Mouse (Mus musculus): ENCODE results near the gene Tmtc2. TPM values are rescaled to one million over a fixed set of nuclear protein-coding genes. Genes with fewer than 3 reads are reported as not detected.

Gene Tmtc2
- polyA plus RNA-seq, 1 experiment from 2014 or later: 4.4 TPM

DNA sequence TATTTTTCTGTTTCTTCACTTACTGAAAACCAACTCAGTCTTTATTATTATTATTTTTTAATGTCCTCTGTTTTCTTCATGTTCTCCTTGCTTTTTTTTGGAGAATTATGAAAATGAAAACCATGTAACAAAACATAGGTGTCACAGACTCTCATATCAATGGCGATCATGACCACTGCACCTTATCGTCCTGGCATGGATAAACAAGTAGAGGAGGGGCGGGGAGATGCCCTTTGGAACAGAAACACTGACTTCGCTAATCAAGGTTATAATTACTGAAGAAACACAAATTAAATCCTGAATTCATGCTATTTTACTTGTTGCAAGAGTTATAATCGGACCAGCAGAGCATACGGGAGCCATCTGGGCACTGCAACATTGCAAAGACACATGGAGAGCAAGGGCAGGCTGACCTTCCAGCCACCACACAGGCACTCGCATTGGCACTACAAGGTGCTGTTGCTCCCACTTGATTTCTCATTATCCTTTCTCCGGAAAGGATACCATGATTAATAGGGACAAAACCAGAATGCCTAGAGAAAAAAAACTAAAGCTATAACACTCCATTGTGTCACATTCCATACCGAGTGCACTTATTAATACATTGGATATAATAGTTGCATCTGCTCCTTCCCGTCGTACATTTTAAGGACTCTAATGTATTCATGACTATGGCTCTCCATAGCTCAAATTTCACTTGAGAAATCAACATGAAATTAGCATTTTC, 172.3 kb downstream of the Tmtc2 start:
- Histone ChIP-seq H3K4me2 (no peak overlapping the region), H3K27me3 (ENCODE audit: control insufficient read depth, insufficient read depth, low read length) (no peaks in the 10 kb centered on the region), H3K9ac (ENCODE audit: low read depth, low read length) (no peak overlapping the region), H3K9me3 (replicated peaks; ENCODE audit: control insufficient read depth, low read length) (no peaks in the 10 kb centered on the region), H3K36me3 (ENCODE audit: control insufficient read depth, insufficient read depth, low read length) (no peaks in the 10 kb centered on the region), H3K4me1 (ENCODE audit: control insufficient read depth, insufficient read depth, low read length) (no peaks in the 10 kb centered on the region), H3K27ac (ENCODE audit: low read depth, low read length) (no peak overlapping the region), H3K4me3 (ENCODE audit: low read depth, low read length) (no peak overlapping the region)
- WGBS (ENCODE audit: insufficient replicate concordance): 85% methylated on average over 11 of the region's 11 CpGs
- no peak for ATAC-seq (replicated peaks; ENCODE audit: insufficient number of reproducible peaks, low FRiP score, low TSS enrichment)

DNA sequence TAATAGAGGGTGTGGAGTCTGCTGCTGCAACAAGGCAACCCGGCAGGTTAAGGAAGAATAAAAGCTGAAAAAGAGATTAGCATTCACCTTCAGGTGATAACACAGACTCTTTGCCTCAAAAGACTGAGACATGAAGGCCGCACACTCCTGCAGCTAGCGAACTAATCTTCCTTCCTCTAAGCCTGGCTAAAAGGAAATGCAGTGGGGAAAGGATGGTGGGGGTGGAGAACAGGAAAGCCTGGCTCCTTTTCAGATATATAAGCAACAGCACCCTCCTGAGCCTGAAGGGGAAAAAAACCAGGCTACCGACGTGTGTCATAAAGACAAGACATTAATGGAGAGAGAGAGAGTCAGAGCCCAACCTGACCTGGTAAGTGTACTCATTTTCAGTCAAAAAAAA, 174.9 kb downstream of the Tmtc2 start:
- Histone ChIP-seq H3K4me1 (ENCODE audit: control insufficient read depth, insufficient read depth, low read length) (no peaks in the 10 kb centered on the region), H3K4me2 (no peak overlapping the region), H3K27me3 (ENCODE audit: control insufficient read depth, insufficient read depth, low read length) (no peaks in the 10 kb centered on the region), H3K9ac (ENCODE audit: low read depth, low read length) (no peak overlapping the region), H3K36me3 (ENCODE audit: control insufficient read depth, insufficient read depth, low read length) (no peaks in the 10 kb centered on the region), H3K4me3 (ENCODE audit: low read depth, low read length) (no peak overlapping the region), H3K27ac (ENCODE audit: low read depth, low read length) (no peak overlapping the region), H3K9me3 (replicated peaks; ENCODE audit: control insufficient read depth, low read length) (no peaks in the 10 kb centered on the region)
- ATAC-seq (replicated peaks; ENCODE audit: insufficient number of reproducible peaks, low FRiP score, low TSS enrichment): no peak
- 36% methylated on average over 5 of the region's 5 CpGs for WGBS (ENCODE audit: insufficient replicate concordance)

DNA sequence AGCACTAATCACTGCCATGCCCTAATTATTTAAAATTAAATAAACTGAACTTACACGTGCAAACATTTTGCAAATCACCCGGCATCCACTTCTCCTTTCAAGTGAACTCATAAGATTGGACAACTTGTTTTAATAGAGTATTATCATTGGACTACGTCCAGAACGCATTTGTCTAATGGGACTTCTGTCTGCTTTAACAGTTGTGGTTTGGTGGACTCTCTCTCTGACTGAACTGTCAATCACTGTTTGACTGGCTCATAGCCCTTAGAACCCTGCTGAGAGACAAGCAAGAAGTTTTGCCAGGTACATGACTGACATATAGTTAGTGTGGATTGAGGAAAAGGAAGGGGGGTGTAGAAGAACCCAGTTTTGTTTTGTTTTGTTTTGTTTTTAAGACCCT, 190.2 kb downstream of the Tmtc2 start:
- H3K36me3 ChIP-seq (ENCODE audit: control insufficient read depth, insufficient read depth, low read length): no peaks in the 10 kb centered on the region
- no peak overlapping the region for H3K27ac ChIP-seq (ENCODE audit: low read depth, low read length)
- no peak overlapping the region for H3K9ac ChIP-seq (ENCODE audit: low read depth, low read length)
- no peak overlapping the region for H3K4me3 ChIP-seq (ENCODE audit: low read depth, low read length)
- ATAC-seq (replicated peaks; ENCODE audit: insufficient number of reproducible peaks, low FRiP score, low TSS enrichment): no peak
- H3K4me1 ChIP-seq (ENCODE audit: control insufficient read depth, insufficient read depth, low read length): 0 out of 2 replicates have a peak, but pooled peaks cover 3% of the 10 kb centered on the region
- 68% methylated on average over 4 of the region's 4 CpGs for WGBS (ENCODE audit: insufficient replicate concordance)
- no peak overlapping the region for H3K4me2 ChIP-seq
- H3K27me3 ChIP-seq (ENCODE audit: control insufficient read depth, insufficient read depth, low read length): no peaks in the 10 kb centered on the region
- H3K9me3 ChIP-seq (replicated peaks; ENCODE audit: control insufficient read depth, low read length): no peaks in the 10 kb centered on the region

DNA sequence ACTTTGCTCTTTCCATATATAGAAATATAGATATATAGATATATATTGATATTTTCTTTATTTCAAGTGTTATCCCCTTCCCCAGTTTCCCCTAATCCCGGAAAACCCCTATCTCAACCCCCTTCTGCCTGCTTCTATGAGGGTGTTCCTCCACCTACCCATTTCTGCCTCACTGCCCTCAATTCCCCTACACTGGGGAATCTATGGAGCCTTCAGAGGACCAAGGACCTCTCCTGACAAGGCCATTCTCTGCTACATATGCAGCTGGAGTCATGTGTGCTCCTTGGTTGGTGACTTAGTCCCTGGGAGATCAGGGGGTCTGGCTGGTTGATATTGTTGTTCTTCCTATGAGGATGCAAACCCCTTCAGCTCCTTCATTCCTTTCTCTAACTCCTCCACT, 192.5 kb downstream of the Tmtc2 start:
- no peaks in the 10 kb centered on the region for H3K9me3 ChIP-seq (replicated peaks; ENCODE audit: control insufficient read depth, low read length)
- no peak overlapping the region for H3K4me3 ChIP-seq (ENCODE audit: low read depth, low read length)
- no peak for ATAC-seq (replicated peaks; ENCODE audit: insufficient number of reproducible peaks, low FRiP score, low TSS enrichment)
- H3K4me1 ChIP-seq (ENCODE audit: control insufficient read depth, insufficient read depth, low read length): 0 out of 2 replicates have a peak, but pooled peaks cover 3% of the 10 kb centered on the region
- H3K27me3 ChIP-seq (ENCODE audit: control insufficient read depth, insufficient read depth, low read length): no peaks in the 10 kb centered on the region
- no peaks in the 10 kb centered on the region for H3K36me3 ChIP-seq (ENCODE audit: control insufficient read depth, insufficient read depth, low read length)
- H3K27ac ChIP-seq (ENCODE audit: low read depth, low read length): no peak overlapping the region
- no peak overlapping the region for H3K4me2 ChIP-seq
- no peak overlapping the region for H3K9ac ChIP-seq (ENCODE audit: low read depth, low read length)
- WGBS (ENCODE audit: insufficient replicate concordance): 77% methylated on average over 1 of the region's 1 CpGs

DNA sequence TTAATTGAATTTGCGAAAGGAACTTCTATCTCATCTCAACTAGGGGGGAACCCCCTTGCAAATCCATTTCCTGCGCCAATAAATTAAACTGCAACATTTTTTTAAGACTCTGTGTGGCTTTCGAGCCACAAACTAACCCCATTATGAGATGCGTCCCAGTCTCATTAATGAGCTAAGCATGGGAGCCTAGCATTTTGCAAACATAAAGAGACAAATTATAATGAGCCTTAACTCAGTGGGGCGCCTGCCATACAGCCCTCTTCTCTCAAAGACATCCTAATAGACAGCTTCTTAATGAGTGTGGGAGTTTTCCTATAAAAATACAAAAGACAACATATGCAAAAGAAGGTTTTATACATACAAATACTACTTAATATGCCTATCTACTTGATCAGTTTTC, 193.0 kb downstream of the Tmtc2 start:
- H3K4me1 ChIP-seq (ENCODE audit: control insufficient read depth, insufficient read depth, low read length): 0 out of 2 replicates have a peak, but pooled peaks cover 3% of the 10 kb centered on the region
- no peak overlapping the region for H3K4me3 ChIP-seq (ENCODE audit: low read depth, low read length)
- H3K36me3 ChIP-seq (ENCODE audit: control insufficient read depth, insufficient read depth, low read length): no peaks in the 10 kb centered on the region
- no peaks in the 10 kb centered on the region for H3K27me3 ChIP-seq (ENCODE audit: control insufficient read depth, insufficient read depth, low read length)
- ATAC-seq (replicated peaks; ENCODE audit: insufficient number of reproducible peaks, low FRiP score, low TSS enrichment): no peak
- no peak overlapping the region for H3K4me2 ChIP-seq
- H3K9ac ChIP-seq (ENCODE audit: low read depth, low read length): no peak overlapping the region
- H3K27ac ChIP-seq (ENCODE audit: low read depth, low read length): no peak overlapping the region
- WGBS (ENCODE audit: insufficient replicate concordance): 82% methylated on average over 5 of the region's 5 CpGs
- H3K9me3 ChIP-seq (replicated peaks; ENCODE audit: control insufficient read depth, low read length): no peaks in the 10 kb centered on the region

DNA sequence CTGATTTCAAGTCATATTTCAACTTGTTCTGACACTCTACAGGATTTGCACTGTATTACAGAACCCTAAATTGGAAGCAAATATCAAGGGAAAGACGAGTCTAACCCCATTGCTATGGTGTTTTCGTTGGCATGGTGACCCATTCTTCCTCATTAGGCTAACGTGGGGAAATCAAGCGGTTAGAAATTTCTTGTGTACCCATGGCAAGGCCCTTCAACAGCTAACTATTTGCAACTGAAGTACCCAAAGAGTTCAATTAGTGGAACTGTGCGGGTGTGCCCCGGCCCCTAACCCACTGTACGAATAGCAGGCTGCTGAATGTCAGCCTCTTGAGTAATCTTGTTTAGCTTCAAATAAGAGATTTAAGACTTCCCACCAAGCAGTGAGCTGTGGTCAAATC, 193.7 kb downstream of the Tmtc2 start:
- Histone ChIP-seq H3K9ac (ENCODE audit: low read depth, low read length) (no peak overlapping the region), H3K4me2 (no peak overlapping the region), H3K4me3 (ENCODE audit: low read depth, low read length) (no peak overlapping the region), H3K4me1 (ENCODE audit: control insufficient read depth, insufficient read depth, low read length) (0 out of 2 replicates have a peak, but pooled peaks cover 3% of the 10 kb centered on the region), H3K27me3 (ENCODE audit: control insufficient read depth, insufficient read depth, low read length) (no peaks in the 10 kb centered on the region), H3K27ac (ENCODE audit: low read depth, low read length) (no peak overlapping the region), H3K9me3 (replicated peaks; ENCODE audit: control insufficient read depth, low read length) (no peaks in the 10 kb centered on the region), H3K36me3 (ENCODE audit: control insufficient read depth, insufficient read depth, low read length) (no peaks in the 10 kb centered on the region)
- ATAC-seq (replicated peaks; ENCODE audit: insufficient number of reproducible peaks, low FRiP score, low TSS enrichment): no peak
- WGBS (ENCODE audit: insufficient replicate concordance): 69% methylated on average over 7 of the region's 7 CpGs

DNA sequence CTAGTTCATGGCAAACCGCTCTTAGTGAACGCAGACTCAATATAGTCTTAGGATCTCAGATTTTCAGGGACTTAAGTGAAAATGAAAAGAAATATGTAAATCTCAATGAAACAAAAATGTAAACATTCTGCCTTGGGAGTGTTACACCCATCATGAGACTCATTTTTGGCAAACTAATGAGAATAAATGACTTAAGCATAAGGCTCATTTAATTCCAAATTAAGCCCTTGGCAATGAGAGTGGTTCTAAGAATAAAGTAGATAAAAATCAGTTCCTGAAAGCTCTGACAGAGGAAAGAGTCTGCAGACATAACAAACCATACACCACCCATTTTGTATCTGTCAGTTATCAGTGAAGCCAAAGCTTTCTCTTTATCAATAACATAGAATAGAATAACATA, 196.5 kb downstream of the Tmtc2 start:
- no peaks in the 10 kb centered on the region for H3K36me3 ChIP-seq (ENCODE audit: control insufficient read depth, insufficient read depth, low read length)
- no peak overlapping the region for H3K9ac ChIP-seq (ENCODE audit: low read depth, low read length)

DNA sequence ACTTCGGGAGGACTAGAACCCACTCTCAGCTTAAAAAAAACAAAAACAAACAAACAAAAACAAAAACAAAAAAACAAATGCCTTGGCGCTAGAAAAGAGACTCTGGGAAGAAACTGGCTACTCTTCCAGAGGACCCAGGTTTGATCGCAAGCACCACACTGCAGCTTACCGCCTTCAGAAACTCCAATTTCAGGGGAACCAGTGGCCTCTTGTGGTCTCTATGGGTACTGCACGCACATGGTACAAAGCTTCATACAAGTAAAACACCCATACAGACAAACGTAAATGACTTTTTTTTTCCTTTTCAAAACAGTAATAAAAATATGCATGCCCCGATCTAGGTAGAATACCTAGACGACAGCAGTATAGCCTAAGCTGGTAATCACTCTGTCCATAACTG, 201.0 kb downstream of the Tmtc2 start:
- Histone ChIP-seq H3K9me3 (replicated peaks; ENCODE audit: control insufficient read depth, low read length) (0 out of 2 replicates have a peak, but pooled peaks cover 3% of the 10 kb centered on the region), H3K9ac (ENCODE audit: low read depth, low read length) (no peak overlapping the region), H3K27ac (ENCODE audit: low read depth, low read length) (no peak overlapping the region), H3K4me3 (ENCODE audit: low read depth, low read length) (no peak overlapping the region), H3K36me3 (ENCODE audit: control insufficient read depth, insufficient read depth, low read length) (no peaks in the 10 kb centered on the region), H3K4me2 (no peak overlapping the region), H3K4me1 (ENCODE audit: control insufficient read depth, insufficient read depth, low read length) (no peaks in the 10 kb centered on the region), H3K27me3 (ENCODE audit: control insufficient read depth, insufficient read depth, low read length) (no peaks in the 10 kb centered on the region)
- 93% methylated on average over 8 of the region's 8 CpGs for WGBS (ENCODE audit: insufficient replicate concordance)
- no peak for ATAC-seq (replicated peaks; ENCODE audit: insufficient number of reproducible peaks, low FRiP score, low TSS enrichment)

More for the DNA sequence above, 196.5 kb downstream of the Tmtc2 start:
- Histone ChIP-seq H3K9me3 (replicated peaks; ENCODE audit: control insufficient read depth, low read length) (0 out of 2 replicates have a peak, but pooled peaks cover 3% of the 10 kb centered on the region), H3K4me3 (ENCODE audit: low read depth, low read length) (no peak overlapping the region), H3K27me3 (ENCODE audit: control insufficient read depth, insufficient read depth, low read length) (no peaks in the 10 kb centered on the region), H3K4me1 (ENCODE audit: control insufficient read depth, insufficient read depth, low read length) (0 out of 2 replicates have a peak, but pooled peaks cover 3% of the 10 kb centered on the region), H3K27ac (ENCODE audit: low read depth, low read length) (no peak overlapping the region), H3K4me2 (no peak overlapping the region)
- WGBS (ENCODE audit: insufficient replicate concordance): 95% methylated on average over 2 of the region's 2 CpGs
- no peak for ATAC-seq (replicated peaks; ENCODE audit: insufficient number of reproducible peaks, low FRiP score, low TSS enrichment)

DNA sequence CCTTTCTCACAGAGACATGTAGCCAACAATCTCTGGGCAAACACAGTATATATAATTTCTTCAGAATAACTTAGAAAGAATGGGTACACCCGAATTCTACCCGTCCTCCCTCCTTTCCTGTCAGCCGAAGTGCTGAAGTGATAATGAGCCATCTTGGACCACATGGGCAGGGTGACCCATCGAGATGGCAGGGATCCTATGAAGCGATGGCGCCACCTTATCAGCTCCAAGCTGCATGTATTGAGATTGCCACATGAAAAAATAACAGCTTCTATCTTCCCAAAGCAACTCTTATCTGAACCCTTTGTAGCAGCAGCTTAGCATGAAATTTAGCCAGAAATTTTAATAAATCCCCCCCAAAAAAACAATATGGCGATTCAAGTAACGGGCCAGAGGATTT, 206.0 kb downstream of the Tmtc2 start:
- ATAC-seq (replicated peaks; ENCODE audit: insufficient number of reproducible peaks, low FRiP score, low TSS enrichment): no peak
- Histone ChIP-seq H3K4me3 (ENCODE audit: low read depth, low read length) (no peak overlapping the region), H3K9ac (ENCODE audit: low read depth, low read length) (no peak overlapping the region), H3K4me1 (ENCODE audit: control insufficient read depth, insufficient read depth, low read length) (no peaks in the 10 kb centered on the region), H3K36me3 (ENCODE audit: control insufficient read depth, insufficient read depth, low read length) (no peaks in the 10 kb centered on the region), H3K4me2 (no peak overlapping the region), H3K27ac (ENCODE audit: low read depth, low read length) (no peak overlapping the region), H3K27me3 (ENCODE audit: control insufficient read depth, insufficient read depth, low read length) (no peaks in the 10 kb centered on the region), H3K9me3 (replicated peaks; ENCODE audit: control insufficient read depth, low read length) (0 out of 2 replicates have a peak, but pooled peaks cover under 1% of the 10 kb centered on the region)
- 72% methylated on average over 8 of the region's 8 CpGs for WGBS (ENCODE audit: insufficient replicate concordance)
